Mouse (Mus musculus) CD4-positive, CD25-positive, alpha-beta regulatory T cell, adult 9 weeks (primary cell): Measurements from ENCODE around the gene Plek2. TPM values are rescaled to one million over a fixed set of nuclear protein-coding genes. Genes with fewer than 3 reads are reported as not detected.

Experiments
- polyA plus RNA-seq: library from polyadenylated mRNA; unstranded; fragments of 100-300 nt; shearing (Covaris generic); gene quantifications from one replicate; pipeline ENCODE4 v1.2.1, GENCODE M21; 2017

Gene Plek2
- not detected for polyA plus RNA-seq

GRCm38 (mm10) chr12:78906707-78907162 is at the start of gene Plek2:
TSS of gene Plek2 (minus strand) at chr12:78906964.

GRCm38 (mm10) chr12:78861496-78862253 is 45.1 kb downstream of the Plek2 start, which contains the start of the genes Atp6v1d and Eif2s1:
TSS of gene Atp6v1d (minus strand) at chr12:78861638.
TSS of gene Eif2s1 (plus strand) at chr12:78861819.

Other genes with a start within 250 kb of the Plek2 start
- 0.65 TPM for gene Fam71d, start 215.4 kb downstream of the Plek2 start, polyA plus RNA-seq
- 23.5 TPM for gene Mpp5, start 158.1 kb downstream of the Plek2 start, polyA plus RNA-seq
- 244 TPM for gene Atp6v1d, start 45.3 kb downstream of the Plek2 start, polyA plus RNA-seq
- gene Eif2s1, start 45.1 kb downstream of the Plek2 start, polyA plus RNA-seq: 213 TPM
- 74.9 TPM for gene Tmem229b, start 100.7 kb upstream of the Plek2 start, polyA plus RNA-seq
- not detected for gene Plekhh1, start 122.2 kb upstream of the Plek2 start, polyA plus RNA-seq
- 22.1 TPM for gene Pigh, start 182.7 kb upstream of the Plek2 start, polyA plus RNA-seq
- gene Arg2, start 223.8 kb upstream of the Plek2 start, polyA plus RNA-seq: 0.58 TPM